Mouse (Mus musculus) lung, embryonic 16.5 days (tissue): ENCODE measurements around the gene Tacc2. TPM values are rescaled to one million over a fixed set of nuclear protein-coding genes. Genes with fewer than 3 reads are reported as not detected.

Source experiments
- ATAC-seq: fragments of 200-750 bp; cut with Nextera tagmentation; 2 replicates; pipeline ENCODE4 v1.8.0; 2017; ENCODE audit warnings: low read depth, mild to moderate bottlenecking, moderate library complexity
- H3K27ac ChIP-seq: fragments of 300-500 bp; sonication (generic); 2 replicates; pipeline ENCODE4 v1.5.1; 2014; ENCODE audit warnings: mild to moderate bottlenecking, control low read depth, low read length
- H3K27me3 ChIP-seq: fragments of 300-500 bp; sonication (generic); 2 replicates; pipeline ENCODE4 v1.6.1; 2014; ENCODE audit warnings: low read depth, low read length, mixed read lengths; ENCODE audit not compliant: control insufficient read depth, insufficient read depth
- H3K36me3 ChIP-seq: fragments of 300-500 bp; sonication (generic); 2 replicates; pipeline ENCODE4 v1.6.1; 2014; ENCODE audit warnings: low read length; ENCODE audit not compliant: control insufficient read depth, insufficient read depth
- H3K4me1 ChIP-seq: fragments of 300-500 bp; sonication (generic); replicated peaks from 2 replicates; pipeline ENCODE4 v1.6.1; 2014; ENCODE audit warnings: low read length, mixed read lengths; ENCODE audit not compliant: control insufficient read depth, insufficient read depth
- H3K4me2 ChIP-seq: fragments of 300-500 bp; sonication (generic); 2 replicates; pipeline ENCODE4 v1.6.1; 2014; ENCODE audit warnings: low read depth, low read length, control low read depth
- H3K4me3 ChIP-seq: fragments of 300-500 bp; sonication (generic); 2 replicates; pipeline ENCODE4 v1.5.1; 2014; ENCODE audit warnings: mild to moderate bottlenecking, low read length, control low read depth
- H3K9ac ChIP-seq: fragments of 300-500 bp; sonication (generic); 2 replicates; pipeline ENCODE4 v1.6.1; 2014; ENCODE audit warnings: low read length, control low read depth
- H3K9me3 ChIP-seq: fragments of 300-500 bp; sonication (generic); 2 replicates; pipeline ENCODE4 v1.6.1; 2016; ENCODE audit warnings: low read length; ENCODE audit not compliant: control insufficient read depth
- WGBS: fragments of 180-500 bp; shearing (Covaris S2); extraction: QIAGEN DNeasy Blood & Tissue Kit; methylation state at CpG from one replicate; pipeline ENCODE4 v1.1.7; 2014; 5-methylcytosine and 5-hydroxymethylcytosine counted together
- polyA plus RNA-seq: library from polyadenylated mRNA; unstranded; fragments of >200 nt; fragmentation: Nextera tagmentation; extraction: Ambion mirVana; gene quantifications from 2 replicates; pipeline ENCODE4 v1.2.1, GENCODE M21; 2015

The Tacc2 gene
- polyA plus RNA-seq, 1 experiment from 2014 or later, result 21.7 TPM

DNA sequence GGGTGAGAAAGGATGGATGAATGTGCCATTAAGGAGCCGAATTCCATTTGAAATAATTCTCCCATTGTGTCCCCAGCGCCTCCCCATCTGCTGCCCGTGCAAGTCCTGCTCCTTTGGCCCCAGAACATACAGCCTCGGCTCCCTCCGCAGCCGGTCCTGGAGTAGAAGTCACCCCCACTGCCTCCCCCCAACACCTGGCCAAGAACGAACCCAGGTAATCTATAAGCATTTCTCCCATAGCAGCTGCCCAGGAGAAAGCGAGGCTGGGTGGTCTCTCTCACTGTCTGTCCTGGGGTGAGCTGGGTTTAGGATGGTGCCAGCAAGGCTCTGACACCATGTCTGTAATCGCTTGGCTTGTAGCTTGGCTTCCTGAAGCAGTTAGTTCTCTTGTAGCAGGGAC, 97.3 kb downstream of the Tacc2 start:
- Histone ChIP-seq H3K27ac (no peak overlapping the region), H3K9me3 (no peaks in the 10 kb centered on the region), H3K4me2 (no peak overlapping the region), H3K36me3 (0 out of 2 replicates have a peak, but pooled peaks cover 3% of the 10 kb centered on the region), H3K4me3 (no peak overlapping the region), H3K9ac (no peak overlapping the region), H3K4me1 (peaks cover 34% of the 10 kb centered on the region), H3K27me3 (no peaks in the 10 kb centered on the region)
- no peak for ATAC-seq
- WGBS, result 70% methylated on average over 9 of the region's 9 CpGs

GRCm38 (mm10) chr7:130676885-130677540, 99.8 kb downstream of the Tacc2 start:
- WGBS, result 64% methylated on average over 11 of the region's 11 CpGs
- Histone ChIP-seq H3K4me3 (no peak overlapping the region), H3K9ac (no peak overlapping the region), H3K36me3 (0 out of 2 replicates have a peak, but pooled peaks cover 3% of the 10 kb centered on the region), H3K4me1 (peaks cover 12% of the 10 kb centered on the region), H3K9me3 (no peaks in the 10 kb centered on the region), H3K27ac (no peak overlapping the region), H3K4me2 (no peak overlapping the region), H3K27me3 (no peaks in the 10 kb centered on the region)
- no peak for ATAC-seq

- no peaks in the 10 kb centered on the region for H3K27me3 ChIP-seq
- no peak overlapping the region for H3K27ac ChIP-seq
- no peaks in the 10 kb centered on the region for H3K9me3 ChIP-seq
- 0 out of 2 replicates have a peak, but pooled peaks cover 3% of the 10 kb centered on the region for H3K36me3 ChIP-seq
- peaks cover 12% of the 10 kb centered on the region for H3K4me1 ChIP-seq
- no peak overlapping the region for H3K9ac ChIP-seq
- no peak for ATAC-seq
- H3K4me2 ChIP-seq, result no peak overlapping the region
- no peak overlapping the region for H3K4me3 ChIP-seq
- WGBS, result 72% methylated on average over 12 of the region's 12 CpGs
Measured at GRCm38 (mm10) chr7:130677541-130678274, 100.5 kb downstream of the Tacc2 start.

GRCm38 (mm10) chr7:130678414-130678813, 101.2 kb downstream of the Tacc2 start:
- 76% methylated on average over 6 of the region's 6 CpGs for WGBS
- H3K27ac ChIP-seq, result no peak overlapping the region

DNA sequence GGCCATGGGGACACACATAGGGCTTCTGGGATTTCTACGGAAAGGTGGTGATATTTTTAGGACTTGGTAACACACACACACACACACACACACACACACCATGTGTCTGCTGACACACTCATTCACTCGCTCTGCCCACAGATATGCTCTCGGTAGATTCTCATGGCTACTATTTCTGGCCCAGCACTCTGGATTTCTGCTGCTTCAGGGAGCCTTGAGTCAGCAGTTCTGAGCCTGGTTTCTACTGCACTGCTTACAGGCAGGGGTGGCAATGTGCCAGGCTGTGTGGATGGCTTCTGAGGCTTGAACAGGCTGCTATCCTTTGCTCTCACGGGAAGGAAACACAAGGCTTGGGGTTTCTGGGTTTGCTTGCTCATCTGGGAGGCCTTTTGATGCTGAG, 104.6 kb downstream of the Tacc2 start:
- Histone ChIP-seq H3K27ac (no peak overlapping the region), H3K9ac (no peak overlapping the region), H3K4me3 (no peak overlapping the region), H3K36me3 (no peaks in the 10 kb centered on the region), H3K9me3 (no peaks in the 10 kb centered on the region), H3K4me1 (peaks cover 2% of the 10 kb centered on the region; the same call in 1 of the 2 replicates), H3K4me2 (no peak overlapping the region), H3K27me3 (no peaks in the 10 kb centered on the region)
- peak; percentile 39; the same call in 1 of the 2 replicates for ATAC-seq
- 46% methylated on average over 4 of the region's 4 CpGs for WGBS

More at GRCm38 (mm10) chr7:130678414-130678813, 101.2 kb downstream of the Tacc2 start:
- H3K4me3 ChIP-seq, result no peak overlapping the region
- H3K36me3 ChIP-seq, result 0 out of 2 replicates have a peak, but pooled peaks cover 3% of the 10 kb centered on the region
- H3K9ac ChIP-seq, result no peak overlapping the region
- H3K9me3 ChIP-seq, result no peaks in the 10 kb centered on the region
- H3K4me1 ChIP-seq, result peaks cover 11% of the 10 kb centered on the region
- H3K4me2 ChIP-seq, result no peak overlapping the region
- no peaks in the 10 kb centered on the region for H3K27me3 ChIP-seq
- ATAC-seq, result no peak

DNA sequence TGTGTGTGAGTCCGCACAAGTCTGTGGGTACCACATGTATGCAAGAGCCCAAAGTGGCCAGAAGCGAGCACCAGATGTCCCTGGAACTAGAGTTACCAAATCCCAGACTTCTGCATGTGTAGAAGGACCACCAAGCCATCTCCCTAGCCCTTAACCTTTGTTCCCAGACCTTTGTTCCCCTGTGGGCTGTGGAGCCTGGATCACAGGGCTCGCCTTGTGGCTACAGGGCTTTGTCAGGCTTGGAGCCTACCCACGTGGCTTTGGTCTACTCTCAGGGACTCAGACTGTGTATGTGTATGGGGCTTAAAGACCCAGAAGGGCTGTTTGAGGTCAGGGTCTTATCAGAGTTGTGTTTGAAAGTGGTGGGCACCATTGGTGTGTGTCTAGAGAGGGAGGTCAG, 111.4 kb downstream of the Tacc2 start:
- Histone ChIP-seq H3K27me3 (no peaks in the 10 kb centered on the region), H3K9ac (no peak overlapping the region), H3K4me2 (no peak overlapping the region), H3K36me3 (no peaks in the 10 kb centered on the region), H3K4me3 (no peak overlapping the region), H3K9me3 (no peaks in the 10 kb centered on the region), H3K4me1 (peaks cover 28% of the 10 kb centered on the region), H3K27ac (no peak overlapping the region)
- ATAC-seq, result no peak
- 75% methylated on average over 4 of the region's 4 CpGs for WGBS

- H3K27ac ChIP-seq, result no peak overlapping the region
- peaks cover 50% of the 10 kb centered on the region for H3K4me1 ChIP-seq
- H3K9ac ChIP-seq, result no peak overlapping the region
- H3K36me3 ChIP-seq, result no peaks in the 10 kb centered on the region
- no peak overlapping the region for H3K4me3 ChIP-seq
- WGBS, result 54% methylated on average over 6 of the region's 6 CpGs
- H3K4me2 ChIP-seq, result no peak overlapping the region
- H3K27me3 ChIP-seq, result no peaks in the 10 kb centered on the region
- H3K9me3 ChIP-seq, result no peaks in the 10 kb centered on the region
- ATAC-seq, result no peak
Measured at GRCm38 (mm10) chr7:130690869-130691268, 113.6 kb downstream of the Tacc2 start.

- no peak overlapping the region; the same call in 1 of the 2 replicates for H3K4me3 ChIP-seq
- no peaks in the 10 kb centered on the region for H3K9me3 ChIP-seq
- ATAC-seq, result no peak
- H3K27ac ChIP-seq, result peak overlapping the region; percentile 63
- peak overlapping the region; percentile 90; the same call in 1 of the 2 replicates for H3K4me2 ChIP-seq
- peaks cover 50% of the 10 kb centered on the region for H3K4me1 ChIP-seq
- no peaks in the 10 kb centered on the region for H3K36me3 ChIP-seq
- no peaks in the 10 kb centered on the region for H3K27me3 ChIP-seq
- 16% methylated on average over 2 of the region's 2 CpGs for WGBS
- peak overlapping the region; percentile 40 for H3K9ac ChIP-seq
Measured at GRCm38 (mm10) chr7:130691931-130692330, 114.7 kb downstream of the Tacc2 start.

DNA sequence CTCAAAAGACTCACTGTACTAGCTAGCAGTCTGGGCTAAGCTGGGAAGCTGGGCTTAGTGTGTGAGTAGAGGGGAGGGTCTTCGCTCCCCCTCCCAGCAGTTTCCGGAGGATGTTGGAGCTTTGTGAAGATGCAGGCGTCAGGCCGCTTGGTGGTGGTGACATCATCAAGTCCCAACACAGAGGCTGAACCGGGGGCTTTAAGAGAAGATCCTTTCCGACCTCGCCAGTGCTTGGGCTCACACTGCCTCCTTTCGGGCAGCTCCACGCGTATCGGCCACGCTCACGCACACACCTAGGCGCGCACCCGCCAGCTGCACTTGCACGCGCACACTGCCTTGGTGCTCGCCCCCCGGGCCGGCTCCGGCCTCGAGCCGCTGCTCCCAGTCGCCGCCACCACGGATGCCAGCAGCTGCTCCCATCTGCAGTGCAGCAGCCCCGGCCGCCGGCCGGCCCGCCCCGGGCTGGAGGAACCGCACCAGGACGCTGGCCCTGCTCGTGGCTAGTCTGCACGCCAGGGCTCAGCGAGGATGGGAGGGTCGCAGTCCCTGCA, 115.2 kb downstream of the Tacc2 start:
- Histone ChIP-seq H3K36me3 (no peaks in the 10 kb centered on the region), H3K4me3 (peak overlapping the region; percentile 57), H3K9ac (peak overlapping the region; percentile 80), H3K4me2 (peak overlapping the region; percentile 90), H3K4me1 (peaks cover 46% of the 10 kb centered on the region), H3K27me3 (no peaks in the 10 kb centered on the region), H3K27ac (peak overlapping the region; percentile 81), H3K9me3 (no peaks in the 10 kb centered on the region)
- 1% methylated on average over 38 of the region's 39 CpGs for WGBS
- peak; percentile 81 for ATAC-seq
